Mouse (Mus musculus): ENCODE data around the gene Rfxap.

Rfxap gene

DNA sequence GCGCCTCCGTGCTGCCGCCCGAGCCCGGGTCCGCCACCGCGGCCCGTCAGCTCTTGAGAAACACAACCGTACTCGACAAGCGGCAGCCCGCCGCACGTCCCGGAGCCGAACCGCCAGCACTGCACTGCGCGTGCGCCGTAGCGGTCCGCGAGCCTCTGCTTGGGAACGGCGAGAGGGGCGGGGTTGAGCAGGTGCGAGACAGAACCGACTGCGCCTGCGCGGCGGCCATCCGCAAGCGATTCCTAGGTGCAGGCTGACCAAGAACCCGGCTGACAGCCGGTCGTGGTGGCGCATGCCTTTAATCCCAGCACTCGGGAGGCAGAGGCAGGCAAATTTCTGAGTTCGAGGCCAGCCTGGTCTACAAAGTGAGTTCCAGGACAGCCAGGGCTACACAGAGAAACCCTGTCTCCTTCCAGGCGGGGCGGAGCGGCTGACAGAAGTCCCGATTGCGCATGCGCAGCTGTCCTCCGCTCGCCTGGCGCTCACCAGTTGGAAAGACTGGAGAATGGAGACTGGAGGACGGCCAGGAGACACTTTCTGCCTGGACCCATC, at the start of gene Rfxap:
Rfxap (minus strand) TSS at position 126 of the 552 bp plus-strand sequence.
- in situ Hi-C loops (cut with MboI) = no loop called here

DNA sequence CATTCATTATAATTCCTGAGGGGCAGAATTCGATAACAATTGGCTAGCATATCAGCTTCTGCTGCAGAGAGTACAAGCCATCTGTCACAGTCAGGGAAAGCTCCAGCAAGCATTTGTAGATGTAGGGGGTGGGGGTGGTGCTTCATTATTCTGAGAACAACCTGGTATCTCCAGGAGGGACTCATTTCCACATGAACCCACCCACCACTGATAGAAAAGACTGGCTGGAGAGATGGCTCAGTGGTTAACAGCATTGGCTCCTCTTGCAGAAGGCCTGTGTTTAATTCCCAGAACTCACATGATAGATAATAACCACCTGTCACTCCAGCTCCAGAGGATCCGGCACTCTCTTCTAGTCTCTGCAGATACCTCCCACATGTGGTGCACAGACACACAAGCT, 27.8 kb upstream of the Rfxap start:
- in situ Hi-C loops (cut with MboI) = no loop called here

DNA sequence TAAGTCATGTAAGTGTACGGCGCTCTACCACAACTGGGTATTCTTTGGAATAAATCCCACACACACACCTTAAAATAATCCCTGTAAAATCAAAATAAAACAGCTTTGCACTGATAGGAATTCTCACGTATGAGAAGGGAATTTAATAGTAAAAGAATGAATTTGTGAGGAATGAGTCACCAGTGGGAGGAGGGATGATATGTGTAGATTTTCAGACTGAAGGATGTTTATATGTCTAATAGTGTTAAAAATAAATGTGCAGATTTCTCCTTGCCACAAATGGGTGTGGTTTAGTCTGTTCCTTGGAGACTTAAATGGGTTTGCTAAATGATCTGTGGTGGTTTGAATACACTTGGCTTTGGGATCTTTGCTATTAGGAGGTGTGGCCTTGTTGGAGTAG, 24.9 kb upstream of the Rfxap start:
- in situ Hi-C loops (cut with MboI) = no loop called here

DNA sequence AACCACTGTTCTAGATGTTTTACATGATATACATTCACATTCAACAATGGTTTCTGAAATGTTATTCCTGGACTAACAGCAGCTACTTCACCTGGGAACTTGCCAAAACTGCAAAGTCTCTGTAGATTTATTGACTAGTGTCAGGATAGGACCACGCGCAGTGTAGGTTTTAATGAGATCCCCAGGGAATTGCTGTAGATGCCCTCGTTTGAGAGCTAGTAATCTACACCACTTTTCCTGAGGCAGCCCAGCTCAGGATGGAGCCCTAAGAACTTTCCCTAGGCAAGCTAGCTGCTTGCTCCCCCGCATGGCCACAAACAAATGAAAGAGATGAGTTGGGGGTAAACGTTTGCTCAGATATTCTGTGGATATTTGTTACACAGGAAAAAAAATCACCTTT, 14.9 kb upstream of the Rfxap start:
- in situ Hi-C loops (cut with MboI) = no loop called here

DNA sequence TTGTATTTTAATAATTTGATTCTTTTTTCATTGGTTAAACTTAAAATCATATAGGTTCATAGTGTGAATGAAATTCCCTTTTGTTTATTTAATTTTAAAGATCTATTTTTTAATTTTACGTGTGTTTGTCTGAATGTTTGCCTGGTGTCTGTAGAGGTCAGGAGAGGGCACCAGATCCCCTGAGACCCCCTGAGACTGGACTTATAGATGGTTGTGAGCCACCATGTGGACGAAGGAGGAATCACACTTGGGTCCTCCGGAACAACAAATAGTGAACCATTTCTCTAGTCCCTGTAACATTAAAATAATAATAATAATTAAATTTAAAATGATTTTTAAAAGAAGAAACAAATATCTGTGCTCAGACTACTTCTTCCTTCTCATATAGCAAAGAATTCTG, 7.7 kb upstream of the Rfxap start:
- in situ Hi-C loops (cut with MboI) = no loop called here

DNA sequence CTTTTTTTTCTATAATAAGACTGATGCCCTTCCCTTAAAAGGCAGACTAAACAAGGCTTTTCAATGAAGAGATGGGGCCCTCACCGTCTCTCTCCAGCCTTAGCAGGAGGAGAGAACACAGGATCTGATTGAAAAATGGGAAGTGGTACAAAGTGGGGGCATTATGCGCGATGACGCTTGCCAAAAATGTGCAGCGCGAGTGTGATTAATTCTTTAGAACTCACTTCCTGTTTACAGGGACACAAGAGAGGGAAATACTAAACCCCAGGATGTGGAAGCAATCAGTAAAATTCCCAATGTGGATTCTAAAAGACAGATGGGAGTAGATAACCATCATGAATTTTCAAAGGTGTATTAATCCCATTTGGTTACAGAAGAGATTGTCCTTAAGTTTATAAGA, 7.0 kb upstream of the Rfxap start:
- in situ Hi-C loops (cut with MboI) = no loop called here

DNA sequence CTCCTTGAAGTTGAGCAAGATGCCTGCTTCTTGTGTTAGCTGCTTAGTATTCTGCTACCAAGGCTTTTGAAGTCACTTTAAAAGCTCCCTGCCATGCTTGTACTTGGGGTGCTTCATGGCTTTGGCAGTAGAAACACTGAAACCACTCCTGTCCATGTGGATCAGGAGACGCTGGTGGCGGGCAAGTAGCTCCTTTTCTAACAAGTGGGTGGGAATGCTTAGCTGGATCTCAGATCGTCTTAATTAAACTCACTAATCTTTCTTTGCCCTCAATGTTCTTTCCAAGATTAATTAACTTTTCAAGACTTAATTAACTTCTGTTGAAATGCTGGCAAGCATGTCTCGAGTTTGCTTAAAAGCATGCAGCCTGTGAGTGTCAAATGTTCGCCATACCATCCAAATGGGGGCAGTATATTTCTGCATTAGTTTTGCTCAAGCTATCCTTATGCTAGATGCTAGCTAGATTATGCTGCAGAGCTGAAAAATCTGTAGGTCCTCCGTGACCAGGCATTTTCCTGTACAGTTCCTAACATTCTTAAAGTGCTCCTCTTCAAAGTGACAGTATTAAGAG, 5.9 kb upstream of the Rfxap start:
- in situ Hi-C loops (cut with MboI) = no loop called here

DNA sequence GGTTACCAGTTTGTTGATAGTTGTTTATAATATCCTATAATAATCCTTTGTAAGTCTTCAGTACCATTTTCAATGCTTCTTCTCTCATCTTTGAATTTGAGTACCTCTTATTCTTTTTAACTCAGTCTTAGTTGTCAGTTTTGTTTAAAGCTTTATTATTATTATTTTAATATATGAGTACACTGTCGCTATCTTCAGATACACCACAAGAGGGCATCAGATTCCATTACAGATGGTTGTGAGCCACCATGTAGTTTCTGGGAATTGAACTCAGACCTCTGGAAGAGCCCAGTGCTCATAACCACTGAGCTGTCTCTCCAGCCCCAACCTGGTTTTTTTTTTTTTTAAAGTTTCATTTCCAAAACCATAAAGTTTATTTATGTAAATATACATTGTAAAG, 4.0 kb upstream of the Rfxap start:
- in situ Hi-C loops (cut with MboI) = no loop called here

DNA sequence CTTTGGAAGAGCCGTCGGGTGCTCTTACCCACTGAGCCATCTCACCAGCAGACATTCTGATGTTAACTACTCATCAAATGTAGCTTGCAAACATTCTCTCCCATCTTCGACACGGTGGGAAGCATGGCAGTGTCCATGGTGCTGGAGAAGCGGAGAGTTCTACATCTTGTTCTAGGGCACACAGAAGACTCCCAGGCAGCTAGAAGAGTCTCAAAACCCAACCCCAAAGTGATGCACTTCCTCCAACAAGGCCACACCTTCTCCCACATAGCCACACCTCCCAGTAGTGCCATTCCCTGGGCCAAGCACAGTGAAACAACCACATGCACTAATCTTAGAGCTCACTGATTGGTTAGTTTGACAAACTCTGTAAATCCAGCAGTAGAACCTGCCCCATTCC, 1.5 kb upstream of the Rfxap start:
- in situ Hi-C loops (cut with MboI) = no loop called here

DNA sequence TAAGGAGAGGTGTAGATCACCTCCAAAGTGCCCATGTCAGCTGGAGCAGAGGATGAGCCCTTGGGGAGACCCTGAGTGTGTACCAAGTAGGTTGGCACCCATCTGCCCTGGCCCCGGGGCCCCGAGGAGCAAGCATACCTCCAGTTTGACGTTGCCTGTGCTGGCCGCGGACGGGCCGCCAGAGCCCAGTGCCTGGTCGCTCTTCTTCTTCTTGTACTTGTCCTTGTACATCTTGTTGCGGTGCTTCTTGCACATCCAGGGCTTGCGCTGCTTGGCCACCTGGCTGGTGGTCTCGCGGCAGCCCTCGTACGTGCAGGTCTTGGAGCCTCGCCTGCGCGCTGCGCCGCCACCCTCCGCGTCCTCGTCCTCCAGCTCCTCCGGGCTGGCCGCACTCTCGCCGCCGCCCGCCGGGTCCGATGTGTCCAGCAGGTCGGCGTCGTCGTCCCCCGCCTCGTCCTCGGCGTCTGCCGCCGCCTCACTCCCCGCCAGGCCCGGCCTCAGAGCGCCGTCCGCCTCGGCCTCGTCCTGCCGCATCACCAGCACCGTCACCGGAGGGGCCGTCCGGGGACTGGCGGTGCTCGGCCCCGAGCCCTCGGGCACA, 430 bp downstream of the Rfxap start:
- in situ Hi-C loops (cut with MboI) = no loop called here

DNA sequence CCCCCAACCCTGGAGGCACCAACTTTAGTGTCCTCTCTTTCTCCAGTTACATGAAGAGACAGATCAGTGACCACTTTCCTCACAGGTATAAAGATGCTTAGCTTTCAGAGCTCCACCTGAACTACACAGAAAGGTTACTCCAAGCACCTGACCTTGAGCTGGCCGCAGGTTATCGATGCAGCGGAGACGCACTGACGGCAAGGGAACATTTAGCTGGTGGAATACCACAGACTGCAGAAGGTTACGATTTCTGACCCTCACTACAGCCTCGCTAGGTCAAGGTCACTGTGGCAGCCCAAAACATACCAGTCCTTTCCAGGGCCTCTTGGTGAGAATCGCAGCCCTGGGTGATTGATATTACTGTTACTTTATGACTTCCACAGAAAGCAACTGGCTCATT, 3.9 kb downstream of the Rfxap start:
- in situ Hi-C loops (cut with MboI) = no loop called here

DNA sequence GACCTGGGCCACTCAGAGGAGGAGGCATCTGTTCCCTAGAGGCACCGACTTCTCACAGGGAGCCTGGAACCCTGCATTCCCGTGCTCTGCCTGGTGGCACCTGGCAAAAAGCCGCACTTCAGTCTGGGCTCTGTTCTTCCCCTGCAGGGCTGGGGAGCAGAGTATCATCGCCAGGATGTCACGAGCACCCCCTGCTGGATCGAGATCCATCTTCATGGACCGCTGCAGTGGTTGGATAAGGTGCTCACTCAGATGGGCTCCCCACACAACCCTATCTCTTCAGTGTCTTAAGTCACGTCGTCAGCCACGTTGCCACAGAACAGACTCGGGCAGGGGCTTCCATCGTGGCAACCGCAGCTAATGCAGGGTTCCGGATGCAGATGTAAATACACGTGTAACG, 10.4 kb downstream of the Rfxap start:
- in situ Hi-C loops (cut with MboI) = no loop called here

DNA sequence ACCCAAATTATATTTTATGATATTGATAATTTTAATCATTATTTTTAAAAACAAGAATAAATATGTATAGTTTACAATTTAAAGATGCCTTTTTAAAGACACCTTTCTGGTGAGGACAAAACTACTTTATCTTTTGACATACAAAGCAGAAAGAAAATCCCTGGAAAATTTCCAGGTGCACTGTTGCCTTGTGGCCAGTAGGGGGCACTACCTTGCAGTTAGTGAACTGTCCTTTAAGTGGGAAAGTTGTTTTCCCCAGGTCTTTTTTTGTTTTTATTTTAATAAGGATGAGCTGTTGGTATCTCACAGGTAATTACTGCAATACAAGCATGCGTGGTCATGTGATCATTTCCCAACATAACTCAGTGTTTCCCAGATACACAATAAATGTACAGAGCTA, 11.8 kb downstream of the Rfxap start:
- in situ Hi-C loops (cut with MboI) = no loop called here

DNA sequence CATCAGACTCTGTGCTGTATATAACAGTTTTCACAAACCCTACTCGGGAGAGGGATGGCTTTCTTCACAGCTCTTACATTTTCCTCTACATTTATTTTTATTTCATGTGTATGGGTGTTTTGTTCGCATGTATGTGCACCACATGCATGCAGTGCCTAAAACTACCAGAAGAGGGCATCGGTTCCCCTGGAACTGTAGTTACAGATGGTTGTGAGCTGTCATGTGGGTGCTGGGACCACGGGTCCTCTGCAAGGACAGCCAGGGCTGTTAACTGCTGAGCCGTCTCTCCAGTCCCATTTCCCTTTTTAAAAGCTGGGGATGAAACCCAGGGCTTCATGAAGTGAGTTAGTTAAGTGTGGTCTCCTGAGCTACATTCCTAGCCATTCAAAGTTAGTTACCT, 12.2 kb downstream of the Rfxap start:
- in situ Hi-C loops (cut with MboI) = no loop called here

DNA sequence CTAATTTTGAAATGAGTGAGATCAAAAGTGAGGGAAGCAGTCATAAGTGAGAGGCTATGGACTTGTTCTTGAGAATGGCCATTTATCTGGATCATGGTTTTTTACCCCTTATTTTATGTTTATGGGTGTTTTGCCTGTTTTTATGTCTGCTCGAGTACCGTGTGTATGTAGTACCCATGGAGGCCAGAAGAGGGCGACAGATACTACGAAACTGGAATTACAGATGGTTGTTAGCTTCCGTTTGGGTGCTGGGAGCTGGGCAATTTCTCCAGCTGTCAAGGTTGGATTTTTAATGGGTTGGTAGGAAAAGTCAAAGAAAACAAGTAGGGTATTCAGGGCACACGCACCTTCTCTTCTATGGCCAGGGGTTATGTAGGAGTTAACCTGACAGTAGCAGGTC, 13.8 kb downstream of the Rfxap start:
- in situ Hi-C loops (cut with MboI) = no loop called here

DNA sequence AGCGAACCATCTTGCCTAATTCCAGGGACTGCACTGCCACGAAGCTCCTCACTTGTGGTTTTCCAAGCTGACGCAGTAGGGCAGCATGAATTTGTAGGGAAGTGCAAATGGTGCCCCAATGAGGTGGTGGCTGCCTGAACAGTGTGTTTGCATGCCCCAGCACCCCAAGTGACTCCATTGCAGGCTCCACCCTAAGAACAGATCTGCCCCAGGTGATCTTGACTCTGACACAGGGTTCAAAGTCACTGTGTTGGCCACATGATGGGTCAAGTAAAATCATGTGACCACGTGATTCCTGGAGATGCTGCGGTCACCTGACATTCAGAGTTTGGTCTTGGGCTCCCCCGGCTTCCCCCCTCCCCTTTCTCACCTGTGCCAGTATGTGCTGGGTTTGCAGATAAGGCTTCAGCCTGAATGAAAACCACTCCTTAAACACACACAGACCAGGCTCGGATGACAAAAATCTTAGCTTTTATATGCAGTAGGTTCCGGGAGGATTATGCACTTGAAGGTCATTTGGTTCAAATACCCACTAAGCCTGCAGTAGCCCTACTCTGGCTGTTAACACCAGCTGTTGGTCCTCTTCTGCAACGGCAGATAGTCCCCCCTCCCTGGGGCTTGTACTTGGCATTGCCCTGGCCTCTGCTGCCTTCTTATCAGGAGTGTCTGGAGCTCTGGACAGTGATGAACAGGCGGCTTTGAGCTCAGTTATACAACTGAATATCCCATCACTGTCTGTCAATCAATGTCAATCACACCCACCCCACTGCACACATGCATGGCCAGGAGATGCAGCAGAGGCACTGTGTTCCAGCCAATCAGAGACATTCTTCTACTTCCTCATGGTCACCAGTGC, 15.5 kb downstream of the Rfxap start:
- in situ Hi-C loops (cut with MboI) = no loop called here

DNA sequence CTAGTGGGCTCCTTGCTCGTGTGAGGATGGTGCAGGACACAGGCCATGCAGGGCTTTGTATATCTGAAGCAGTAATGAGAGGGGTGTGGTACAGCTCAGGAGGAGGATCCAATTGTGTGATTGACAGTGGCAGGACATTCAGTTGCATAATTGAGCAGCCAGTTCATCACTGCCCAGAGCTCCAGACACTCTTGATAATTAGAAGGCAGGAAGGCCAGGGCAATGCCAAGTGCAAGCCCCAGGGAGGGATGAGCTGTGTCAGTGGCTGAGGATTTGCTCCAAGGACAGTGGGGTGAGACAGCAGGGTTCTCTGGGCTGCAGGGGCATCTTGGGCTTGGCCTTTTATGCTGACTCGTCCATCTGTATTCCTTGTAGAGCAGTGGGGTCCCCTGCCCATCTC, 17.0 kb downstream of the Rfxap start:
- in situ Hi-C loops (cut with MboI) = no loop called here

DNA sequence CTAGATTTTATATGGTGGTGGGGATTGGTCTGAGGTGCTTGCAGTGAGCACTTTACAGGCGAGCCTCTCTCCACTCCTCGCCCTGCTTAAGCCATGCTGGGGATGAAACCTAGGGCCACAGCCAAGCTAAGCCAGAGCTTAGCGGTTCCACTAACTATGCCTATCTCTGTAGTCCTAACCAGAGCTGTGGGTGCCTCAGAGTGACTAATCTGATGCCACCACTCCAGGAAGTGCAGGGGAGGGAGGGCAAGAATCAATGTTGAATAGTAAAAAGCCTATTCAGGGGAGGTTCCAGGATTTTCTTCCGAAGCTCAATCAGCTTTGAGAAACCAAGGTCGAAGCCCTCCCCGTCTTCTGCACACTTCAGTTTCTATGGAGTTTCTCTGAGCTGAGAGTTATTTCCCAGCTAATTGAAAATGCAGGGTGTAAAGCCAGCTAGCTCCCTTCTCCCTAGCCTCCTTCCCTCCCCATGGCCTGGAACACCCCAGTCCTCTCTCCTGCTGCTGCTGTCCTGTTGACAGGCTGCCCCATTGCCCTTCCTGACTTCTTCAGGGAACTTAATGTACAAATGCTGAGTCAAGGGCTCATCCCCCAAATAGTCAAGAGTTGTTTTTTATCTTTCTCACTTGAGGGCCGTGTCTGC, 31.5 kb downstream of the Rfxap start:
- in situ Hi-C loops (cut with MboI) = no loop called here

DNA sequence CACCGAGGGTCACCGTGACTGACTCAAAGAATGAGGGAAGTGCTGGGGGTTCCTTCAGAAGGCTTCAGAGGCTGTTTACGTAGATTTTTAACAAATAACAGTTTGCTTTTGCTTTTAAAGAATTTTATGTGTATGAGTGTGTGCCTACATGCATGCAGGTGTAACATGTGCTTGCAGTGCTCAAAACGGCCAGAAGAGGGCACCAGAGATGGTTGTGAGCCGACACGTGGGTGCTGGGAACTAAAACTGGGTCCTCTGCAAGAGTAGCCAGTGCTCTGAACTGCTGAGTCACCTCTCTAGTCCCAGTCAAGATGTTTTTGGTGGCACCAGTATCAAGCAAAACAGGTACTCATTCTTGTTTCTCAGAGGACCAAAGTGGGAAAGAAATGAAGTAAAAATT, 34.0 kb downstream of the Rfxap start:
- in situ Hi-C loops (cut with MboI) = no loop called here

DNA sequence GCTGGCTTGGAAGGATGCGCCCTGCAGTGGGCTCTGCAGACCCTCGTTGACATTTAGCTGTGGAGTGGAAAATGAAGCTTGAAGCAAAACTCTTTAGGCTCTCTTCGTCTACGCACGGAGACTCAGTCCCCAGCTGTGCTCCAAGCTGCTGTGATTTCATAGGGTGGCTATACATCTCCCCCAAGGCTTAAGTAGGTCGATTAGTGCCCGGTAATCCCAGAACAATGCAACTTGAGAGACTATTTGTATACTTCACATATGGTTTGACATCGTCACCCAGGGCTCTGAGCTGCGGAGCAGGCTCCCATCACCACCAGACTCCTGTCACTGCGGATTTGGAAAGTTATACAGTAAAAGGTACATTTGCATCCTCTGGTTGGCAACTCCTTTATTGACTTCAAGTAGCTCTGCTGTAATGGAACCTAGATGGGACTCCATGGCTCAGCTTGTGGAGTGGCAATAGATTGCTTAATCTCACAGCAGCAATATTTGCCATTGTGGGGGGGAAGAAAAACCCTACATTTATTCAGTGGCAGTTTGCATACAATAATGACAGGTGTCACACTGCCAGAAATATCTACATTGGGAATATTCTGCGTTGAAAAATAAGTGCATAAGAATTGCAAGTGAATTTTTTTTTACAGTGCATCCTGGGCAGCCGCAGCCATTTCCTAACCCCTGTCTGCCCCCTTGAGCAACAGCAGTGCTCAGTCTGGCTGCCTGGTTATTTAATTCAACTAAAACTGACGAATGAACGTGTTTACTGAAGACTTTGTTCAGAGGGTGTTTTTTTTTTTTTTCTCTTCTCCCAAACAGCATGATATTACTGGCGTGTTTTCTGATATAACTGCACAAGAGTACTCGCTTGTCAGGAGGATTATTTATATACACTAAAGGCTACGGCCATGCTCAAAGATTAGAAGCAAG, 38.0 kb downstream of the Rfxap start:
- in situ Hi-C loops (cut with MboI) = no loop called here

DNA sequence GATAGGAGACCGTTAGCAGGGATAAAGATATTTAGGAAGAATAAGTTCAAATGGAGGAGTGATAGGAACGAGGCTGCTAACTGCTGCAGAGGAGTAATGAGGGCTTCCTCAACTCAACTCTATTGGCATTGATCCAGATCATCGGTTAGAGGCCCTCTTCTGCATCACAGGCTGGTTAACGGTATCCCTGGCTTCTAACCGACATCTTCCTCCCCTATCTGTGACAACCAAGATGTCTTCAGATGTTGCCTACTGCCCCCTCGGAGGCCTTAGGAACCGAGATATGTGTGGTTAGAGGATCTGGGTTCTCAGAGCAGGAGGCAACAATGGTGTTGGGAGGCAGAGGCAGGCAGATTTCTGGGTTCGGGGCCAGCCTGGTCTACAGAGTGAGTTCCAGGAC, 39.0 kb downstream of the Rfxap start:
- in situ Hi-C loops (cut with MboI) = no loop called here

DNA sequence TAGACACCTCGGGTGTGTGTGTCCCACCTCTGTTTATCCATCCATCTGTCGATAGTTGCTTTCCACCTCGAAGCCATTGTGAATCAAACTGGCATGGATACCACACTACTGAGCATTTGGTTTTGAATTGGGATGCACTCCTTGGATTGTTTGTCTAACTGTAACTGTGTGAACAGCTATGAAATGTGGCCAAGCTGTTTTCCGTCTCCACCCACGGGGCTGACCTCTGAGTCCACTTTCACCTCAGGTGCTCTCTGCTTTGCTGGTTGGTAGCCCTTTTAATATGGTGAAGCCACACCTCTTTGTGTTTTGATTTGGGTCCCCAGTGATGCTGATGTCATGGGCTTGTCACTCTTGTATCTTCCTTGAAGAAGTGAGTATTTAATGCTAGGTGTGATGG, 40.8 kb downstream of the Rfxap start:
- in situ Hi-C loops (cut with MboI) = no loop called here
